Mouse (Mus musculus): ENCODE measurements around the gene Cd276. TPM values are rescaled to one million over a fixed set of nuclear protein-coding genes. Genes with fewer than 3 reads are reported as not detected.
A peak's percentile ranks its signal among the peaks of the same experiment; 100 is the strongest.

Cd276 gene
- polyA plus RNA-seq, 1 experiment from 2014 or later = 26.6 TPM

GRCm38 (mm10) chr9:58527841-58528240 is 27.4 kb downstream of the Cd276 start:
- no peaks in the 10 kb centered on the region; the same call in 1 of the 2 replicates for H3K4me1 ChIP-seq (replicated peaks; ENCODE audit: control insufficient read depth, insufficient read depth, low read length)
- H3K27ac ChIP-seq (ENCODE audit: low read depth, low read length) = no peak overlapping the region
- 69% methylated on average over 4 of the region's 4 CpGs for WGBS
- DNase-seq (ENCODE audit: low spot score) (no peak), ATAC-seq (ENCODE audit: low FRiP score) (no peak)
- H3K27me3 ChIP-seq (ENCODE audit: control insufficient read depth, insufficient read depth, low read length) = no peaks in the 10 kb centered on the region
- H3K9me3 ChIP-seq (ENCODE audit: control insufficient read depth, low read length) = no peaks in the 10 kb centered on the region
- no peak overlapping the region for H3K9ac ChIP-seq (ENCODE audit: low read depth, low read length)
- no peak overlapping the region for H3K4me3 ChIP-seq (ENCODE audit: low read depth, low read length)
- H3K4me2 ChIP-seq (replicated peaks; ENCODE audit: low read depth, low read length) = no peak overlapping the region
- H3K36me3 ChIP-seq (ENCODE audit: control insufficient read depth, insufficient read depth, low read length) = no peaks in the 10 kb centered on the region

- H3K27me3 ChIP-seq (ENCODE audit: control insufficient read depth, insufficient read depth, low read length) = no peaks in the 10 kb centered on the region
- 88% methylated on average over 4 of the region's 4 CpGs for WGBS
- H3K4me3 ChIP-seq (ENCODE audit: low read depth, low read length) = no peak overlapping the region
- no peaks in the 10 kb centered on the region for H3K9me3 ChIP-seq (ENCODE audit: control insufficient read depth, low read length)
- H3K4me1 ChIP-seq (replicated peaks; ENCODE audit: control insufficient read depth, insufficient read depth, low read length) = no peaks in the 10 kb centered on the region; the same call in 1 of the 2 replicates
- no peak overlapping the region for H3K9ac ChIP-seq (ENCODE audit: low read depth, low read length)
- ATAC-seq (ENCODE audit: low FRiP score) = no peak
- no peaks in the 10 kb centered on the region for H3K36me3 ChIP-seq (ENCODE audit: control insufficient read depth, insufficient read depth, low read length)
- no peak overlapping the region for H3K4me2 ChIP-seq (replicated peaks; ENCODE audit: low read depth, low read length)
- no peak overlapping the region for H3K27ac ChIP-seq (ENCODE audit: low read depth, low read length)
- DNase-seq (ENCODE audit: low spot score) = no peak
These were observed 30.1 kb downstream of the Cd276 start for GRCm38 (mm10) chr9:58525108-58525507.

- ATAC-seq (ENCODE audit: low FRiP score) (no peak), DNase-seq (ENCODE audit: low spot score) (no peak)
- no peak overlapping the region for H3K27ac ChIP-seq (ENCODE audit: low read depth, low read length)
- H3K9me3 ChIP-seq (ENCODE audit: control insufficient read depth, low read length) = no peaks in the 10 kb centered on the region
- H3K36me3 ChIP-seq (ENCODE audit: control insufficient read depth, insufficient read depth, low read length) = no peaks in the 10 kb centered on the region
- no peaks in the 10 kb centered on the region; the same call in 1 of the 2 replicates for H3K4me1 ChIP-seq (replicated peaks; ENCODE audit: control insufficient read depth, insufficient read depth, low read length)
- no peak overlapping the region for H3K9ac ChIP-seq (ENCODE audit: low read depth, low read length)
- WGBS = 68% methylated on average over 4 of the region's 4 CpGs
- H3K4me2 ChIP-seq (replicated peaks; ENCODE audit: low read depth, low read length) = no peak overlapping the region
- no peak overlapping the region for H3K4me3 ChIP-seq (ENCODE audit: low read depth, low read length)
- H3K27me3 ChIP-seq (ENCODE audit: control insufficient read depth, insufficient read depth, low read length) = no peaks in the 10 kb centered on the region
These were observed 33.3 kb downstream of the Cd276 start for GRCm38 (mm10) chr9:58521883-58522423.

GRCm38 (mm10) chr9:58520816-58521581 is 34.2 kb downstream of the Cd276 start:
- no peaks in the 10 kb centered on the region for H3K36me3 ChIP-seq (ENCODE audit: control insufficient read depth, insufficient read depth, low read length)
- H3K9ac ChIP-seq (ENCODE audit: low read depth, low read length) = no peak overlapping the region
- DNase-seq (ENCODE audit: low spot score) (no peak), ATAC-seq (ENCODE audit: low FRiP score) (no peak)
- no peak overlapping the region for H3K4me2 ChIP-seq (replicated peaks; ENCODE audit: low read depth, low read length)
- no peaks in the 10 kb centered on the region for H3K27me3 ChIP-seq (ENCODE audit: control insufficient read depth, insufficient read depth, low read length)
- no peak overlapping the region for H3K4me3 ChIP-seq (ENCODE audit: low read depth, low read length)
- no peaks in the 10 kb centered on the region for H3K4me1 ChIP-seq (replicated peaks; ENCODE audit: control insufficient read depth, insufficient read depth, low read length)
- no peaks in the 10 kb centered on the region for H3K9me3 ChIP-seq (ENCODE audit: control insufficient read depth, low read length)
- H3K27ac ChIP-seq (ENCODE audit: low read depth, low read length) = no peak overlapping the region
- WGBS = 84% methylated on average over 5 of the region's 5 CpGs

- H3K36me3 ChIP-seq (ENCODE audit: control insufficient read depth, insufficient read depth, low read length) = no peaks in the 10 kb centered on the region
- H3K4me3 ChIP-seq (ENCODE audit: low read depth, low read length) = no peak overlapping the region
- DNase-seq (ENCODE audit: low spot score) = no peak
- H3K4me2 ChIP-seq (replicated peaks; ENCODE audit: low read depth, low read length) = no peak overlapping the region
- H3K9ac ChIP-seq (ENCODE audit: low read depth, low read length) = no peak overlapping the region
- no peak overlapping the region for H3K27ac ChIP-seq (ENCODE audit: low read depth, low read length)
- H3K9me3 ChIP-seq (ENCODE audit: control insufficient read depth, low read length) = no peaks in the 10 kb centered on the region
- 74% methylated on average over 3 of the region's 3 CpGs for WGBS
- H3K4me1 ChIP-seq (replicated peaks; ENCODE audit: control insufficient read depth, insufficient read depth, low read length) = no peaks in the 10 kb centered on the region
- H3K27me3 ChIP-seq (ENCODE audit: control insufficient read depth, insufficient read depth, low read length) = no peaks in the 10 kb centered on the region
- no peak for ATAC-seq (ENCODE audit: low FRiP score)
These were observed 35.3 kb downstream of the Cd276 start for GRCm38 (mm10) chr9:58519953-58520352.

- ATAC-seq (ENCODE audit: low FRiP score) = no peak
- Histone ChIP-seq H3K9ac (ENCODE audit: low read depth, low read length) (no peak overlapping the region), H3K4me2 (replicated peaks; ENCODE audit: low read depth, low read length) (no peak overlapping the region), H3K4me1 (replicated peaks; ENCODE audit: control insufficient read depth, insufficient read depth, low read length) (no peaks in the 10 kb centered on the region), H3K36me3 (ENCODE audit: control insufficient read depth, insufficient read depth, low read length) (no peaks in the 10 kb centered on the region), H3K27me3 (ENCODE audit: control insufficient read depth, insufficient read depth, low read length) (no peaks in the 10 kb centered on the region), H3K9me3 (ENCODE audit: control insufficient read depth, low read length) (no peaks in the 10 kb centered on the region), H3K4me3 (ENCODE audit: low read depth, low read length) (no peak overlapping the region), H3K27ac (ENCODE audit: low read depth, low read length) (no peak overlapping the region)
- WGBS = 52% methylated on average over 9 of the region's 9 CpGs
- DNase-seq (ENCODE audit: low spot score) = no peak
These were observed 37.1 kb downstream of the Cd276 start for GRCm38 (mm10) chr9:58517866-58518750.

- no peak overlapping the region for H3K4me2 ChIP-seq (replicated peaks; ENCODE audit: low read depth, low read length)
- H3K27ac ChIP-seq (ENCODE audit: low read depth, low read length) = no peak overlapping the region
- WGBS = 68% methylated on average over 3 of the region's 3 CpGs
- DNase-seq (ENCODE audit: low spot score) (no peak), ATAC-seq (ENCODE audit: low FRiP score) (no peak)
- no peaks in the 10 kb centered on the region for H3K9me3 ChIP-seq (ENCODE audit: control insufficient read depth, low read length)
- no peaks in the 10 kb centered on the region for H3K4me1 ChIP-seq (replicated peaks; ENCODE audit: control insufficient read depth, insufficient read depth, low read length)
- no peaks in the 10 kb centered on the region for H3K36me3 ChIP-seq (ENCODE audit: control insufficient read depth, insufficient read depth, low read length)
- no peaks in the 10 kb centered on the region for H3K27me3 ChIP-seq (ENCODE audit: control insufficient read depth, insufficient read depth, low read length)
- H3K4me3 ChIP-seq (ENCODE audit: low read depth, low read length) = no peak overlapping the region
- no peak overlapping the region for H3K9ac ChIP-seq (ENCODE audit: low read depth, low read length)
These were observed 38.8 kb downstream of the Cd276 start for GRCm38 (mm10) chr9:58516480-58516879.

- no peak overlapping the region for H3K4me3 ChIP-seq (ENCODE audit: low read depth, low read length)
- no peak overlapping the region for H3K4me2 ChIP-seq (replicated peaks; ENCODE audit: low read depth, low read length)
- H3K4me1 ChIP-seq (replicated peaks; ENCODE audit: control insufficient read depth, insufficient read depth, low read length) = no peaks in the 10 kb centered on the region
- 0 out of 2 replicates have a peak overlapping the region, but pooled peaks have one; percentile 24 for H3K27ac ChIP-seq (ENCODE audit: low read depth, low read length)
- no peaks in the 10 kb centered on the region for H3K9me3 ChIP-seq (ENCODE audit: control insufficient read depth, low read length)
- no peaks in the 10 kb centered on the region for H3K36me3 ChIP-seq (ENCODE audit: control insufficient read depth, insufficient read depth, low read length)
- no peaks in the 10 kb centered on the region for H3K27me3 ChIP-seq (ENCODE audit: control insufficient read depth, insufficient read depth, low read length)
- 65% methylated on average over 5 of the region's 5 CpGs for WGBS
- no peak overlapping the region for H3K9ac ChIP-seq (ENCODE audit: low read depth, low read length)
- no peak for ATAC-seq (ENCODE audit: low FRiP score)
- no peak for DNase-seq (ENCODE audit: low spot score)
These were observed 41.5 kb downstream of the Cd276 start for GRCm38 (mm10) chr9:58513749-58514148.
